In genomic region chr4:139042611-139043010, GRCm38 (mm10) we compare ENCODE assay signal across 24 mouse cellular contexts. TPM values are rescaled to one million over a fixed set of nuclear protein-coding genes. Genes with fewer than 3 reads are reported as not detected.
"Had no signal": no experiment of that assay in that cellular context is flagged by ENCODE, and none has a peak within 500 bp of the region (broad histone marks: within the 10 kb centered on the region; RNA-seq: fewer than 3 reads in every experiment).

No protein-coding gene starts in this region.

- H3K9ac ChIP-seq: liver, embryonic 14.5 days; lung, embryonic 14.5 days; midbrain, embryonic 12.5 days; neural tube, embryonic 12.5 days had no signal

- H3K27ac ChIP-seq: liver, embryonic 14.5 days; midbrain, embryonic 10.5 days; midbrain, embryonic 12.5 days; neural tube, embryonic 12.5 days had no signal

- H3K9me3 ChIP-seq: neural tube, embryonic 12.5 days had no signal

- H3K36me3 ChIP-seq: midbrain, embryonic 10.5 days; midbrain, embryonic 12.5 days; neural tube, embryonic 12.5 days had no signal

- DNase-seq: lung, adult 18-20 months; lung, embryonic 14.5 days; lung, postnatal 10 days; lung, postnatal 4 days; midbrain, embryonic 14.5 days; right cerebral cortex, postnatal 14 days; spleen, adult 18-20 months; thymus, adult 18-20 months; thymus, postnatal 14 days; thymus, postnatal 36 days had no signal

- H3K4me3 ChIP-seq: midbrain, embryonic 10.5 days; midbrain, embryonic 12.5 days; myocyte; neural tube, embryonic 12.5 days had no signal

- ATAC-seq: midbrain, embryonic 16.5 days had no signal

- H3K4me2 ChIP-seq: lung, embryonic 14.5 days; midbrain, embryonic 12.5 days; neural tube, embryonic 12.5 days had no signal

- H3K27me3 ChIP-seq: midbrain, embryonic 12.5 days; neural tube, embryonic 12.5 days had no signal

RNA-seq across cellular contexts. Expression of gene Htr6, which starts 32.8 kb away (rescaled TPM):
- total RNA-seq: megakaryocyte, adult 5-6 weeks; megakaryocyte-erythroid progenitor cell, adult 5-6 weeks; neutrophil, adult 5-6 weeks had no signal
- polyA plus RNA-seq: liver, embryonic 14.5 days; liver, embryonic 16.5 days; lung, embryonic 14.5 days; lung, embryonic 16.5 days; midbrain, embryonic 10.5 days; midbrain, embryonic 12.5 days; neural tube, embryonic 12.5 days; stomach, embryonic 14.5 days; stomach, embryonic 16.5 days; thymus, postnatal 0 days had no signal

RNA-seq across cellular contexts. Expression of gene Nbl1, which starts 50.2 kb away (rescaled TPM):
- total RNA-seq: megakaryocyte-erythroid progenitor cell, adult 5-6 weeks; neutrophil, adult 5-6 weeks had no signal
